Mouse (Mus musculus) heart, embryonic 14.5 days (tissue): Measurements from ENCODE around the gene Cdc42ep4. TPM values are rescaled to one million over a fixed set of nuclear protein-coding genes. Genes with fewer than 3 reads are reported as not detected.

Experiments used
- ATAC-seq: fragments of 200-750 bp; cut with Nextera tagmentation; 2 replicates; pipeline ENCODE4 v1.8.0; 2017; ENCODE audit warnings: low read depth, moderate TSS enrichment; ENCODE audit not compliant: insufficient number of reproducible peaks, insufficient read depth, low FRiP score
- H3K27ac ChIP-seq, 2 experiments: fragments of 200-500 bp in 1 of 2; fragments of 300-500 bp in 1 of 2; sonication (generic) in 1 of 2; replicated peaks in 1 of 2; 2 replicates each; pipeline ENCODE4 v1.5.1; 2012 to 2014; ENCODE audit warnings: low read depth in 2 of 2, low read length in 2 of 2, control low read depth in 1 of 2, mild to moderate bottlenecking in 1 of 2, mixed read lengths in 1 of 2; ENCODE audit not compliant: control insufficient read depth in 1 of 2, insufficient read depth in 1 of 2
- H3K27me3 ChIP-seq: fragments of 300-500 bp; sonication (generic); 2 replicates; pipeline ENCODE4 v1.6.1; 2014; ENCODE audit warnings: mild to moderate bottlenecking, low read length, control low read depth; ENCODE audit not compliant: control insufficient read depth, insufficient read depth
- H3K36me3 ChIP-seq: fragments of 300-500 bp; sonication (generic); 2 replicates; pipeline ENCODE4 v1.6.1; 2014; ENCODE audit warnings: mild to moderate bottlenecking, control low read depth, low read length, mixed read lengths; ENCODE audit not compliant: control insufficient read depth, insufficient read depth
- H3K4me1 ChIP-seq, 2 experiments: fragments of 200-500 bp in 1 of 2; fragments of 300-500 bp in 1 of 2; sonication (generic) in 1 of 2; 2 replicates each; pipeline ENCODE4 v1.6.1; 2012 to 2014; ENCODE audit warnings: low read length in 2 of 2, control low read depth in 1 of 2, mixed read lengths in 1 of 2; ENCODE audit not compliant: control insufficient read depth in 2 of 2, insufficient read depth in 2 of 2
- H3K4me2 ChIP-seq: fragments of 300-500 bp; sonication (generic); 2 replicates; pipeline ENCODE4 v1.6.1; 2014; ENCODE audit warnings: mild to moderate bottlenecking, low read length
- H3K4me3 ChIP-seq, 2 experiments: fragments of 200-500 bp in 1 of 2; fragments of 300-500 bp in 1 of 2; sonication (generic) in 1 of 2; 2 replicates each; pipeline ENCODE4 v1.5.1; 2012 to 2014; ENCODE audit warnings: low read length in 2 of 2, mild to moderate bottlenecking in 2 of 2, control low read depth in 1 of 2, low read depth in 1 of 2, moderate library complexity in 1 of 2; ENCODE audit not compliant: control insufficient read depth in 1 of 2, insufficient read depth in 1 of 2
- H3K9ac ChIP-seq: fragments of 300-500 bp; sonication (generic); 2 replicates; pipeline ENCODE4 v1.6.1; 2014; ENCODE audit warnings: mild to moderate bottlenecking, low read length
- H3K9me3 ChIP-seq: fragments of 300-500 bp; sonication (generic); 2 replicates; pipeline ENCODE4 v1.6.1; 2016; ENCODE audit warnings: low read length, control low read depth; ENCODE audit not compliant: control insufficient read depth
- WGBS: fragments of 180-500 bp; shearing (Covaris S2); extraction: QIAGEN DNeasy Blood & Tissue Kit; methylation state at CpG from one replicate; pipeline ENCODE4 v1.1.7; 2014; 5-methylcytosine and 5-hydroxymethylcytosine counted together
- polyA plus RNA-seq: library from polyadenylated mRNA; unstranded; fragments of >200 nt; fragmentation: Nextera tagmentation; extraction: Ambion mirVana; gene quantifications from 2 replicates; pipeline ENCODE4 v1.2.1, GENCODE M21; 2014

Gene Cdc42ep4
- polyA plus RNA-seq, 1 experiment from 2014 or later: 16.8 TPM

GRCm38 (mm10) chr11:113715078-113715674, 36.5 kb downstream of the Cdc42ep4 start:
- Histone ChIP-seq H3K9ac (no peak overlapping the region), H3K9me3 (no peaks in the 10 kb centered on the region), H3K4me1 (peaks cover 4 to 6% of the 10 kb centered on the region in 2 experiments; a peak in 3 of 4 replicates), H3K27me3 (no peaks in the 10 kb centered on the region), H3K4me2 (no peak overlapping the region), H3K4me3 (no peak overlapping the region), H3K27ac (no peak overlapping the region), H3K36me3 (no peaks in the 10 kb centered on the region)
- 69% methylated on average over 7 of the region's 7 CpGs for WGBS
- ATAC-seq: peak; percentile 52; the same call in 1 of the 2 replicates

- ATAC-seq: no peak
- H3K9ac ChIP-seq: no peak overlapping the region
- WGBS: 59% methylated on average over 1 of the region's 1 CpGs
These were observed 40.6 kb downstream of the Cdc42ep4 start for GRCm38 (mm10) chr11:113711061-113711460.

GRCm38 (mm10) chr11:113710257-113710777, 41.4 kb downstream of the Cdc42ep4 start:
- Histone ChIP-seq H3K27ac (no peak overlapping the region), H3K4me1 (peaks cover 10 to 18% of the 10 kb centered on the region in 2 experiments; a peak in 3 of 4 replicates), H3K9me3 (no peaks in the 10 kb centered on the region), H3K9ac (no peak overlapping the region), H3K27me3 (no peaks in the 10 kb centered on the region), H3K36me3 (no peaks in the 10 kb centered on the region; the same call in 1 of the 2 replicates), H3K4me3 (no peak overlapping the region), H3K4me2 (no peak overlapping the region)
- WGBS: 18% methylated on average over 10 of the region's 10 CpGs
- no peak for ATAC-seq

More at GRCm38 (mm10) chr11:113711061-113711460, 40.6 kb downstream of the Cdc42ep4 start:
- Histone ChIP-seq H3K4me3 (no peak overlapping the region), H3K4me2 (no peak overlapping the region), H3K4me1 (peaks cover 10 to 18% of the 10 kb centered on the region in 2 experiments; a peak in 3 of 4 replicates), H3K27ac (no peak overlapping the region), H3K36me3 (no peaks in the 10 kb centered on the region; the same call in 1 of the 2 replicates), H3K9me3 (no peaks in the 10 kb centered on the region), H3K27me3 (no peaks in the 10 kb centered on the region)

- WGBS: 22% methylated on average over 11 of the region's 11 CpGs
- Histone ChIP-seq H3K27me3 (no peaks in the 10 kb centered on the region), H3K9me3 (no peaks in the 10 kb centered on the region), H3K36me3 (no peaks in the 10 kb centered on the region; the same call in 1 of the 2 replicates), H3K4me1 (peaks cover 10 to 18% of the 10 kb centered on the region in 2 experiments; a peak in 3 of 4 replicates), H3K9ac (no peak within 1 kb of the TSS), H3K4me2 (peak within 1 kb of the TSS; percentile 18; the same call in 1 of the 2 replicates), H3K4me3 (no peak within 1 kb of the TSS), H3K27ac (no peak within 1 kb of the TSS)
- peak; percentile 19; the same call in 1 of the 2 replicates for ATAC-seq
These were observed 41.9 kb downstream of the Cdc42ep4 start, which contains the start of gene Cpsf4l for GRCm38 (mm10) chr11:113709731-113710256. Cpsf4l (minus strand) TSS chr11:113710017.

GRCm38 (mm10) chr11:113709272-113709671, 42.4 kb downstream of the Cdc42ep4 start:
- Histone ChIP-seq H3K4me2 (peak overlapping the region; percentile 18; the same call in 1 of the 2 replicates), H3K27ac (no peak overlapping the region), H3K4me1 (peaks cover 10 to 18% of the 10 kb centered on the region in 2 experiments; a peak in 3 of 4 replicates), H3K27me3 (no peaks in the 10 kb centered on the region), H3K36me3 (no peaks in the 10 kb centered on the region; the same call in 1 of the 2 replicates), H3K4me3 (no peak overlapping the region), H3K9me3 (no peaks in the 10 kb centered on the region), H3K9ac (no peak overlapping the region)
- ATAC-seq: no peak
- WGBS: 18% methylated on average over 15 of the region's 15 CpGs

GRCm38 (mm10) chr11:113708629-113709213, 43.0 kb downstream of the Cdc42ep4 start:
- Histone ChIP-seq H3K4me2 (peak overlapping the region; percentile 18; the same call in 1 of the 2 replicates), H3K27ac (no peak overlapping the region), H3K36me3 (no peaks in the 10 kb centered on the region; the same call in 1 of the 2 replicates), H3K9ac (no peak overlapping the region), H3K4me3 (no peak overlapping the region), H3K9me3 (no peaks in the 10 kb centered on the region), H3K27me3 (no peaks in the 10 kb centered on the region), H3K4me1 (peaks cover 10 to 22% of the 10 kb centered on the region in 2 experiments; a peak in 3 of 4 replicates)
- whole genome bisulfite sequencing: 57% methylated on average over 19 of the region's 19 CpGs
- ATAC-seq: no peak

- Histone ChIP-seq H3K27ac (no peak overlapping the region), H3K4me3 (no peak overlapping the region), H3K9ac (no peak overlapping the region), H3K4me2 (no peak overlapping the region), H3K36me3 (no peaks in the 10 kb centered on the region; the same call in 1 of the 2 replicates), H3K4me1 (peaks cover 10 to 22% of the 10 kb centered on the region in 2 experiments; a peak in 3 of 4 replicates), H3K27me3 (no peaks in the 10 kb centered on the region), H3K9me3 (no peaks in the 10 kb centered on the region)
- WGBS: 79% methylated on average over 15 of the region's 15 CpGs
- ATAC-seq: no peak
These were observed 45.6 kb downstream of the Cdc42ep4 start for GRCm38 (mm10) chr11:113705966-113706652.
